Mouse (Mus musculus): ENCODE results near the gene Grm3.

Grm3 gene

GRCm38 (mm10) chr5:9724956-9725600, at the start of gene Grm3:
Grm3 (minus strand) TSS chr5:9725170.
- DNase-seq (ENCODE audit: low spot score in 2 of 2): peak; percentile 15 to 31

GRCm38 (mm10) chr5:9755751-9756150, 30.8 kb upstream of the Grm3 start:
- no peak for DNase-seq (ENCODE audit: low spot score in 2 of 2)

- no peak for DNase-seq (ENCODE audit: low spot score in 2 of 2)
These were observed 23.2 kb upstream of the Grm3 start for GRCm38 (mm10) chr5:9748184-9748583.

- no peak for DNase-seq (ENCODE audit: low spot score in 2 of 2)
These were observed 19.1 kb upstream of the Grm3 start for GRCm38 (mm10) chr5:9744120-9744519.

DNA sequence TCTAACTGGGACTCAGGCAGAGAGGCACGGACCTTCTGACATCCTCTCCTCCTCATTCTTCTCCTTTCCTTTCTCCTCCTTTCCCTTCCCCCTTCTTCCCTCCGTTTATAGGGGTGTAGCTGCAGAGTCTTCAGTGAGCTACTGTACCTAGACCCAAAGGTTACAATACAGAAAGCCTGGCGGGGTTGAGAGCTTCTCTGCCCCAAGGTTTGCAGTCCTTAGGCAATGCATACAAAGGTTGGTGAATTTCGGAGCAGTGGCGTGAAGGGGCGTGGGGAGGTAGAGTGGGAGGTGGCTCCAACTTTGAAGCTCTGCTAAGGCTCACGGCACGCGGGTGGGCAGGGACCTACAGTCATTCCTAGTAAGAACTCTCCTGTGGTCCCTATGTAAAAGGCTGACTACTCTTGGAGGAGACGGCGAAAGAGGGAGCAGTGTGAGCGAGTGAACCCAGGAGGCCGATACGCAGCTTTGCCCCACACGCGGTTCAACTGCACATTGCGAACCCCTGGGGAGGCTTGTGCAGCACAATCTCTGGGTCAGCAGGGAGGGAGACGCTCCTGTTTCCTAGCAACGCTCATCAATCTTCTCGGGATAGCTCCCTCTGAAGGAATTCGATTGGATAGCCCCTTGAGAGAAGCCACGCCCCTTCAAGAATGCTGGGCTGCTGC, 765 bp upstream of the Grm3 start:
- peak; percentile 74 to 76 for DNase-seq (ENCODE audit: low spot score in 2 of 2)

GRCm38 (mm10) chr5:9724287-9724955, 549 bp downstream of the Grm3 start:
- peak; percentile 21 to 24 for DNase-seq (ENCODE audit: low spot score in 2 of 2)

DNA sequence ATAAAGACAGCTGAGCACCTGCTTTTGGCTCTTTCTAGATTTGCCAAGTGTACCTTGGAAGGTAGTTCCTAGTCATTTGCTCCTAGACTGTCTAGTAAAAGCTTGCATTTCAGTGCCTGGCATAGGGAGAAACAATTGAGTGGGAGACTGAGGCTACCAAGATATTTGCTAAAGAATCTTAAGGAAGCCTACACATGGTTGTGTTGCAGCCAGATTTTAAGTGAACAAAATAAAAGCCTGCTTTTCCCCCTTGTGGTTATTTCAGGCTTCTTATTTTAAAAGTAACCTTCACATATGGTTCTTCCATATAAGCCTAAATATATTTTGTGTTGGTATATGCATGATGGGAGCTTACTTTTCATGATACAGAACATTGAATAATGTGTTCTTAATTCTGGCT, 3.8 kb downstream of the Grm3 start:
- DNase-seq (ENCODE audit: low spot score in 2 of 2): no peak

DNA sequence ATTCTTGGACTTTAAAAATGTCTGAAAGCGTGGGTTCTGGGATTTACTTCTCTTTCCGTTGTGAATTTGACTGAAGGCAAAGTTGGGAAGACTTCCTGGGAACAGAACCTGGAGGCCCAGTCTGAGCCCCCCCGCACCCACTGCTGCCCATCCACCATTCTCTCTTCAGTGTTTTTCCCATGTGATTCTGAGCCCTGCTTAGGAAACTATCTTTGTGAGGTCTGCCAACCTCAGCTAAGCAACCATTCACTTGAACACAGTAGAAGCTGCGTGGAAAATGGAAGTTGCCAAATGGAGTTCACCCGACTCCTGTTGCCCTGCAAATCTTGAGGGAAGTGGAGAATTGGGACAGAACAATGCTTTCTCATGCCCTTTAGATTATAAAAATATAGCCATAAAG, 8.7 kb downstream of the Grm3 start:
- no peak for DNase-seq (ENCODE audit: low spot score in 2 of 2)

DNA sequence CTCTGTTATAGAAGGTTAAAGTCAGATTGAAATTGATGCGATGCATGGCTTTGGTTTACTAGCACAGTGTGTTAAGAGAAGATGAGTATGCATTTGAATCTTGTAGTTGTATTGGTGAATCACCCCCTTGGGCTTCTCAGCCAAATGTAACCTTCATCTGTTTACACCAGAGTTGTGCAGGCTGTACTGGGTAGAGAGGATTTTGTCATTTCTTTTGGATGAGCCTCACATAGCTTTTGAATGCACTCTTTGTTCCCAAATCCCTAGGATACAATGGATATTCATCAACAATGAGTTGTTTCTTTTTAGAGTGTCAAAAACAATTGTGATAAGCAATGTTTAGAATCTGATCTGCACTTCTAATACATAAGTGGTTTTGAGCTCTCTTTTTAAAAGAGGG, 17.9 kb downstream of the Grm3 start:
- DNase-seq (ENCODE audit: low spot score in 2 of 2): no peak

DNA sequence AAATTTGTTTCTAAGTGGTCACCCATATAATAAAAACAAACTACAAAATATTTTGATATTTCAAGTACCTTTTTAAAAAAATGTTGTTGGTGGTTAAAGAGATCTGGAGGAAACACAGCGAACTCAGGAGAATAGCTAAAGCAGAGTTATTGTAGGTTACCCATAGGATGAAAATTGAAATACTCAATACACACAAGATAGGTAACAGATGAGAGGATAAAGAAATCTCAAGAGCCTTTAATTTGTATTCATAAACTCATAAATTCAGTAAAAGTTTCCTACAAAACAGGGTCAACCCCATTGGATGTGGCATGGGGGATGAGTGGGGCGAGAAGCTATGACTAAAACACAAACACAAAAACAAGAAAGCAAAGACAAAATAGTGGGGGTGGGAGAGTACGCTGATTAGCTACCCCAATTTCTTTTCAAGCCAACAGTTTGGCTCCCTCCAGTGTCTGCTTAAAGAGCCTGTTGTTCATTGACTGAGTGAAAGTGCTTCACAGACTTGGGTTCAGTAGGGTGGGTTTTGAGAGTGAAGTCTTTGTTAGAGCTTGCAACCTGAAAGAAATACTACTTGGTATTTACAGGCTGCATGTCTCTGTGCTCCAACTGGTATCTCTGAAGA, 21.5 kb downstream of the Grm3 start:
- DNase-seq (ENCODE audit: low spot score in 2 of 2): no peak

GRCm38 (mm10) chr5:9702656-9703384, 22.1 kb downstream of the Grm3 start:
- DNase-seq (ENCODE audit: low spot score in 2 of 2): no peak

GRCm38 (mm10) chr5:9692333-9692732, 32.6 kb downstream of the Grm3 start:
- DNase-seq (ENCODE audit: low spot score in 2 of 2): no peak

DNA sequence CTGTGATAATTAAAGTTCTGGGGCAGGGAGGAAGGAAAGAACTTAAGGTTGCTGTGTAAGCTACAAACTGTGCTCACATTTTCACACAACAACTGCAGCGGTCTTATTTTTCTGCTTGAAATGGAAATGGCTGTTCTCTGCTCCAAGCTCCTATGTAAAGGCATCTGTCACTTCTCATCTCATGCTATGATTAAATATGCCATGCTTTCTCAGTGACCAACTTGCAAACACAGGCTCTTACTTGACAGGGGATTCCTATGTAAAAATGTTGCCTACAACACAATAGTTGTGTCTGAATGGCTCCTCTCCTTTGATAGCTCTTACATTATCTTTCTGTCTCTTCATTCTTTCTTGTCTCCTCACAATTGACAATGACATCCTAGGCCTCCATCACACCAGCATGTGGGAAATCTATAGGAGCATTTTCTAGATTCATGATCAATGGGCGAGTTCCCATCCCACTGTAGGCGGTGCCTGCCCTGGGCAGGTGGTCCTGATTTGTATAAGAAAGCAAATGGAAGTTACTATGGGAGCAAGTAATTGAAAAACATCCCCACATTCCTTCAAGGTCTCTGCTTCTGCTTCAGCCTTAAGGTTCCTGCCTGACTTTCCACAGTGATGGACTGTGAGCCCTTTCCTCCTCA, 34.2 kb downstream of the Grm3 start:
- no peak for DNase-seq (ENCODE audit: low spot score in 2 of 2)

GRCm38 (mm10) chr5:9690192-9690591, 34.8 kb downstream of the Grm3 start:
- DNase-seq (ENCODE audit: low spot score in 2 of 2): no peak

GRCm38 (mm10) chr5:9683204-9683603, 41.8 kb downstream of the Grm3 start:
- no peak for DNase-seq (ENCODE audit: low spot score in 2 of 2)

DNA sequence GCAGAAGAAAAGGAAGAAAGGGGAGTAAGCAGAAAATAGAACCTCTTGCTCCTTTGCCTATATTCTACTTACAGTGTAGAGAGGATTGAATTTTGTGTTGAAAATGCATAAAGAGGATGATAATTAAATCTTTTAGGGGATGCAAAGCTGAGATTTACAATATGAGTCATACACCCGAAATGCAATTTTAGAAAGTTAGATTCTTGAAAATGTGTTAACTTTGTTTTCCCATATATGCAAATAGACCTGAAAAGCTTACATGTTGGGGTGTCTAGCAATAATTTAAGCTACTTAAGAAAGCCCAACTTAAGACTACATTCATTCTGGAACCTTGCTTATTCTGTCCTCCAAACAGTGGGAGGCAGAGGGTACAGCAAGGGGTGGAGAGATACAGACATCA, 56.0 kb downstream of the Grm3 start:
- no peak for DNase-seq (ENCODE audit: low spot score in 2 of 2)

- no peak for DNase-seq (ENCODE audit: low spot score in 2 of 2)
These were observed 61.6 kb downstream of the Grm3 start for GRCm38 (mm10) chr5:9663416-9663815.

GRCm38 (mm10) chr5:9661870-9662589, 62.9 kb downstream of the Grm3 start:
- peak; percentile 60 to 66 for DNase-seq (ENCODE audit: low spot score in 2 of 2)

- DNase-seq (ENCODE audit: low spot score in 2 of 2): no peak
These were observed 86.4 kb downstream of the Grm3 start for GRCm38 (mm10) chr5:9638612-9639011.

GRCm38 (mm10) chr5:9627220-9627619, 97.8 kb downstream of the Grm3 start:
- no peak for DNase-seq (ENCODE audit: low spot score in 2 of 2)

GRCm38 (mm10) chr5:9624396-9624795, 100.6 kb downstream of the Grm3 start:
- DNase-seq (ENCODE audit: low spot score in 2 of 2): no peak

Measured in frontal cortex, postnatal 14 days (tissue).